Mouse (Mus musculus) heart, adult 2 months (tissue): ENCODE measurements at regions not wholly inside any gene's neighbourhood (a gene's known extent, or its start where the extent isn't known, plus 50 kb on each side); places are given as distances from the start of the nearest gene placed in this dataset.

Experiments used
- DNase-seq, 2 experiments: peaks; one replicate each; pipeline ENCODE4 v3.0.0; 2021
- H3K27ac ChIP-seq: fragments of 200-600 bp; 2 replicates; pipeline ENCODE4 v1.8.1; 2022
- H3K27me3 ChIP-seq: fragments of 200-500 bp; 2 replicates; pipeline ENCODE4 v1.6.1; 2012; ENCODE audit warnings: mild to moderate bottlenecking, low read length, inconsistent platforms, mixed read lengths; ENCODE audit not compliant: control insufficient read depth, insufficient read depth
- H3K36me3 ChIP-seq: fragments of 200-500 bp; 2 replicates; pipeline ENCODE4 v1.6.1; 2012; ENCODE audit warnings: low read length, inconsistent platforms; ENCODE audit not compliant: control insufficient read depth, insufficient read depth
- H3K4me1 ChIP-seq: fragments of 200-500 bp; 2 replicates; pipeline ENCODE4 v1.6.1; 2011; ENCODE audit warnings: low read length; ENCODE audit not compliant: control insufficient read depth, insufficient read depth
- H3K4me3 ChIP-seq: fragments of 200-600 bp; 2 replicates; pipeline ENCODE4 v1.8.1; 2022
- H3K79me2 ChIP-seq: fragments of 200-500 bp; replicated peaks from 2 replicates; pipeline ENCODE4 v1.6.1; 2012; ENCODE audit warnings: mild to moderate bottlenecking, inconsistent platforms, low read length, moderate library complexity, mixed read lengths; ENCODE audit not compliant: control insufficient read depth, insufficient read depth
- H3K9ac ChIP-seq: fragments of 200-500 bp; 2 replicates; pipeline ENCODE4 v1.6.1; 2012; ENCODE audit warnings: low read depth, mild to moderate bottlenecking, control low read depth, inconsistent platforms, low read length, mixed read lengths
- CTCF ChIP-seq: fragments of 200-600 bp; IDR thresholded peaks from 2 replicates; pipeline ENCODE4 v1.8.1; 2022; ENCODE audit warnings: antibody characterized with exemption, mild to moderate bottlenecking, moderate library complexity
- EP300 ChIP-seq: fragments of 200-500 bp; IDR thresholded peaks from 2 replicates; pipeline ENCODE4 v1.6.1; 2011; ENCODE audit warnings: low read depth, low read length, control low read depth; ENCODE audit not compliant: insufficient read depth
- POLR2A ChIP-seq: fragments of 200-500 bp; IDR thresholded peaks from 2 replicates; pipeline ENCODE4 v1.6.1; 2011; ENCODE audit warnings: mild to moderate bottlenecking, low read depth, low read length, control low read depth; ENCODE audit not compliant: insufficient read depth
- WGBS: fragments of 180-500 bp; shearing (Covaris S2); methylation state at CpG from one replicate; pipeline ENCODE4 v1.1.7; 2018; 5-methylcytosine and 5-hydroxymethylcytosine counted together
- intact Hi-C: fragments of 180-260 bp; cut with DNase I; formaldehyde crosslinking; loops from one replicate; pipeline ENCODE4 v1.15.1; 2025

DNA sequence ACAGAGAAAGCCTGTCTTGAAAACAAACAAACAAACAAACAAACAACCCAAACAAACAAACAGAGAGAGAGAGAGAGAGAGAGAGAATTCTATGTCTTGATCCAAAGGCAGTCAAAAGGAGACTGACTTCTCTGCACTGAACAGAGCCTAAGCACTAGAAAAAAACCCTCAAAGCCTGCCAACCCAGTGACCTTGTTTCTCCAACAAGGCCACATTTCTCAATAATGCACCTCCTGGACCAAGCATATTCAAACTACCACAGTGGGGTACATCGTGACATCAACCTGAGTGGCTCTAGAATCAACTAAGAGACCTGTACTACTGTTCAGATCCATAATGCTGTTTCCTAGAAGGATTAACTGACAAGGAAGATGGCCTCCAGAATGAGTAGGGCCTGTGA, 969.0 kb upstream of the Lcorl start:
- no peaks in the 10 kb centered on the region for H3K27me3 ChIP-seq
- WGBS: 68% methylated on average over 1 of the region's 1 CpGs
- DNase-seq: no peak
- H3K9ac ChIP-seq: no peak overlapping the region
- no peak for TF ChIP-seq EP300
- no peak for TF ChIP-seq CTCF
- TF ChIP-seq POLR2A: no peak
- H3K4me1 ChIP-seq: no peaks in the 10 kb centered on the region
- H3K4me3 ChIP-seq: no peak overlapping the region
- no peaks in the 10 kb centered on the region for H3K36me3 ChIP-seq
- H3K27ac ChIP-seq: no peak overlapping the region
- intact Hi-C loops: no loop called here
- H3K79me2 ChIP-seq: no peaks in the 10 kb centered on the region

- no peaks in the 10 kb centered on the region for H3K4me1 ChIP-seq
- DNase-seq: no peak
- no peak overlapping the region for H3K27ac ChIP-seq
- no peaks in the 10 kb centered on the region for H3K36me3 ChIP-seq
- H3K4me3 ChIP-seq: no peak overlapping the region
- H3K79me2 ChIP-seq: no peaks in the 10 kb centered on the region
- H3K9ac ChIP-seq: no peak overlapping the region
- TF ChIP-seq POLR2A (no peak), EP300 (no peak), CTCF (no peak)
- intact Hi-C loops: no loop called here
- no peaks in the 10 kb centered on the region for H3K27me3 ChIP-seq
- 86% methylated on average over 3 of the region's 3 CpGs for WGBS
These were observed 967.5 kb upstream of the Lcorl start for GRCm38 (mm10) chr5:46824934-46825333.

DNA sequence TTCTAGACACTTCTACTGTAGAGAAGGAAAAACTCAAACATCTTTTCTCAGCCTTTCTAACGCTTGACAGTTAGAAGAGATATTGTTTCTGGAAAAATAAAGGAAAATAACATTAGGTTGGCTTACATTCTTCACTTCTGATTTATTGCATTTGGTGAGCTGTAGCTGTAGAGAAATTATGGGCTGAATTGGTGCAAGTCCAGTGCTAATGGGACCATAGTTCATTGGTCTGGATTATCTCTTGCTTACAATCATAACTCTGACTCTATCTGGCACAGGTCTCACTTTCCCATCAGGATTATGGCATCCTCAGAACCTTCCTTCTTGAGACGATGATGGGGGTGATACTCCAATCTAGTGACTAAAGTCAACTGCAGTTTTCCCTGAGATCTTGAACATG, 937.7 kb upstream of the Lcorl start:
- WGBS: 79% methylated on average over 2 of the region's 2 CpGs
- Histone ChIP-seq H3K27me3 (no peaks in the 10 kb centered on the region), H3K79me2 (no peaks in the 10 kb centered on the region), H3K4me3 (no peak overlapping the region), H3K27ac (no peak overlapping the region), H3K4me1 (no peaks in the 10 kb centered on the region), H3K36me3 (no peaks in the 10 kb centered on the region), H3K9ac (no peak overlapping the region)
- TF ChIP-seq CTCF: no peak
- no peak for TF ChIP-seq EP300
- no peak for TF ChIP-seq POLR2A
- DNase-seq: no peak
- intact Hi-C loops: no loop called here

- Histone ChIP-seq H3K9ac (no peak overlapping the region), H3K79me2 (no peaks in the 10 kb centered on the region), H3K36me3 (no peaks in the 10 kb centered on the region), H3K27me3 (no peaks in the 10 kb centered on the region), H3K27ac (no peak overlapping the region), H3K4me1 (no peaks in the 10 kb centered on the region), H3K4me3 (no peak overlapping the region)
- intact Hi-C loops: no loop called here
- no peak for TF ChIP-seq CTCF
- no peak for TF ChIP-seq POLR2A
- no peak for TF ChIP-seq EP300
- DNase-seq: no peak
- 48% methylated on average over 7 of the region's 7 CpGs for WGBS
These were observed 936.8 kb upstream of the Lcorl start for GRCm38 (mm10) chr5:46794028-46794705.

- no peak overlapping the region for H3K4me3 ChIP-seq
- no peak for TF ChIP-seq POLR2A
- TF ChIP-seq EP300: no peak
- TF ChIP-seq CTCF: no peak
- no peaks in the 10 kb centered on the region for H3K27me3 ChIP-seq
- no peaks in the 10 kb centered on the region for H3K79me2 ChIP-seq
- 35% methylated on average over 3 of the region's 3 CpGs for WGBS
- H3K4me1 ChIP-seq: no peaks in the 10 kb centered on the region
- no peak for DNase-seq
- intact Hi-C loops: no loop called here
- H3K9ac ChIP-seq: no peak overlapping the region
- H3K36me3 ChIP-seq: no peaks in the 10 kb centered on the region
- no peak overlapping the region for H3K27ac ChIP-seq
These were observed 933.6 kb upstream of the Lcorl start for GRCm38 (mm10) chr5:46791051-46791450.

DNA sequence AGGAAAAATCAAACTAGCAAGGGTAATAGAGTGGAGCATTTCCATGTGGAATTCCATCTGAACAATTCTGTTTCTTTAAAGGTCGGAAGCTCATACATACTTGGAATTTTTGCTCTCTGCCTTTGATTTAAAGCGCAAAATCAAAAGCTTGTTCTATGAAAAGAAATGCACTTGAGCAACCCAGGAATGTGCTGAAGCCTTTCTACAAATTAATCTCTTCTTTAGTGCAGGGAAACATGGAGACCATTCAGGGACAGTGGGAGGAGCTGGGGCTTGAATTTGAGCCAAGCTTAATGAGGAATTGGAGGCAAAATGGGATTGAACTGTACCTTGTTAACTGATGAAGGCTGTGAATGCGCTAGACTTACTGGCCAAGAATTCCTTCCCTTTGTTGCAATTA, 933.1 kb upstream of the Lcorl start:
- no peak for DNase-seq
- Histone ChIP-seq H3K36me3 (no peaks in the 10 kb centered on the region), H3K4me3 (no peak overlapping the region), H3K79me2 (no peaks in the 10 kb centered on the region), H3K27me3 (no peaks in the 10 kb centered on the region), H3K4me1 (no peaks in the 10 kb centered on the region), H3K9ac (no peak overlapping the region), H3K27ac (no peak overlapping the region)
- 55% methylated on average over 3 of the region's 3 CpGs for WGBS
- intact Hi-C loops: no loop called here
- TF ChIP-seq EP300 (no peak), POLR2A (no peak), CTCF (no peak)
